Comparison of ENCODE assay signal across 25 mouse cellular contexts in genomic region chrX:21579945-21580344, GRCm38 (mm10).
"Had no signal": no experiment of that assay in that cellular context is flagged by ENCODE, and none has a peak within 500 bp of the region (broad histone marks: within the 10 kb centered on the region; RNA-seq: fewer than 3 reads in every experiment).

No protein-coding gene starts in this region.

- H3K4me3 ChIP-seq: gastrocnemius, adult 2 months; heart, embryonic 13.5 days; heart, embryonic 15.5 days; hindbrain, embryonic 13.5 days; hindbrain, embryonic 15.5 days; intestine, embryonic 15.5 days; layer of hippocampus, adult 2 months; left cerebral cortex, adult 2 months; limb, embryonic 13.5 days; limb, embryonic 15.5 days; liver, embryonic 12.5 days had no signal

- H3K4me2 ChIP-seq: heart, embryonic 11.5 days; heart, embryonic 13.5 days; heart, embryonic 15.5 days; hindbrain, embryonic 13.5 days; hindbrain, embryonic 15.5 days; intestine, embryonic 15.5 days; limb, embryonic 13.5 days; limb, embryonic 15.5 days; liver, embryonic 12.5 days had no signal

- H3K4me1 ChIP-seq: heart, embryonic 13.5 days; heart, embryonic 15.5 days; hindbrain, embryonic 13.5 days; hindbrain, embryonic 15.5 days; intestine, embryonic 15.5 days; limb, embryonic 13.5 days; limb, embryonic 15.5 days; liver, embryonic 12.5 days had no signal

- H3K27ac ChIP-seq: gastrocnemius, adult 2 months; heart, embryonic 13.5 days; heart, embryonic 15.5 days; hindbrain, embryonic 13.5 days; hindbrain, embryonic 15.5 days; hindbrain, postnatal 0 days; intestine, embryonic 15.5 days; layer of hippocampus, adult 2 months; left cerebral cortex, adult 2 months; limb, embryonic 13.5 days; limb, embryonic 15.5 days; liver, embryonic 12.5 days; liver, embryonic 14.5 days had no signal

- ATAC-seq: hindbrain, postnatal 0 days; intestine, embryonic 15.5 days; intestine, postnatal 0 days; liver, embryonic 12.5 days had no signal

- H3K36me3 ChIP-seq: heart, embryonic 13.5 days; heart, embryonic 15.5 days; hindbrain, embryonic 13.5 days; hindbrain, embryonic 15.5 days; intestine, embryonic 15.5 days; limb, embryonic 13.5 days; limb, embryonic 15.5 days; liver, embryonic 12.5 days had no signal

- H3K27me3 ChIP-seq: heart, embryonic 13.5 days; heart, embryonic 15.5 days; hindbrain, embryonic 13.5 days; hindbrain, embryonic 15.5 days; intestine, embryonic 15.5 days; limb, embryonic 13.5 days; limb, embryonic 15.5 days; liver, embryonic 12.5 days had no signal

- H3K9ac ChIP-seq: heart, embryonic 13.5 days; heart, embryonic 15.5 days; hindbrain, embryonic 13.5 days; hindbrain, embryonic 15.5 days; intestine, embryonic 15.5 days; limb, embryonic 13.5 days; limb, embryonic 15.5 days; liver, embryonic 12.5 days; liver, embryonic 14.5 days had no signal

- DNase-seq: gastrocnemius, adult 2 months; gastrocnemius, postnatal 10 days; gastrocnemius, postnatal 25 days; heart, adult 18-20 months; heart, postnatal 14 days; heart, postnatal 36 days; kidney, adult 18-20 months; kidney, adult 8-10 months; kidney, postnatal 10 days; kidney, postnatal 25 days; kidney, postnatal 4 days had no signal

- H3K9me3 ChIP-seq: heart, embryonic 13.5 days; heart, embryonic 15.5 days; hindbrain, embryonic 13.5 days; hindbrain, embryonic 15.5 days; intestine, embryonic 15.5 days; limb, embryonic 13.5 days; limb, embryonic 15.5 days; liver, embryonic 12.5 days had no signal
